Mouse (Mus musculus) lung, postnatal 4 days (tissue): ENCODE results near the gene Meis2.
A peak's percentile ranks its signal among the peaks of the same experiment; 100 is the strongest.

Source experiments
- DNase-seq, 2 experiments: peaks; one replicate each; pipeline ENCODE4 v3.0.0; 2021

Gene Meis2

DNA sequence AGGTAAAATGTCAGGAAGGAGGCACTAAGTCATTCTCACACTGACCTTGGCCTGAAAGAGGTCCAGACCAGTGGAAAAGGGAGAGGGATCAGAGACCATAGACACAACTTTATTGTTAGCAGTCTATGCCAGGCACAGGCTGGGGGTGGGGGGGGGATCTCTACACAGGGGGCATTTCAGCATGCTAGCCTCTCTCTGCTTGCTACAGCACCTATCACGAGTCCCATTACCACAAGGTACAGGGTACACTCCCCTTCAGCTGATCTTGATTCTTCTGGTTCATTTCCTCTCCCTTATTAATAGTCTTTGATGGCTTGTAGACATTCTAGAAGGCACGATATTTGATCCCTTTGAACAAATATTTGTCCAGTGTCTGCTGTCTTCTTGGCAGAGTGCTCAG, 174.9 kb downstream of the Meis2 start:
- DNase-seq, result no peak

DNA sequence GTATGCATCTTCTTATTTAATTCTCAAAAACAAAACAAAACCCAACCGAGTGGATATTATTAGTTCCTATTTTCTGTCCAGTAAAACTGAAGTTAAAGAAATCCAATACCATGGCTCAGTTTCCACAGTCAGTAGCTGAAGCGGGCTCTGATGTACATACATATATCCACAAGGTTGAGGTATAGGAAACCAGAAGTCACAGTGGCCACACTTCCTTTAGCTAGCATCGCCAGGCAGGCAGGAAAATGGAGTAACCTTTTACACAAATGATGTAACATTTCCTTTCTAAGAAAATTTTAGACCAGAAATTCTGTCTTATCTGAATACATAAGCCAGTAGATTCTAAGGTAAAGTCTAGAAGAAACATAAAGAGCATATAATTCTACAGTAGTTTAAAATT, 175.6 kb downstream of the Meis2 start:
- DNase-seq, result no peak

DNA sequence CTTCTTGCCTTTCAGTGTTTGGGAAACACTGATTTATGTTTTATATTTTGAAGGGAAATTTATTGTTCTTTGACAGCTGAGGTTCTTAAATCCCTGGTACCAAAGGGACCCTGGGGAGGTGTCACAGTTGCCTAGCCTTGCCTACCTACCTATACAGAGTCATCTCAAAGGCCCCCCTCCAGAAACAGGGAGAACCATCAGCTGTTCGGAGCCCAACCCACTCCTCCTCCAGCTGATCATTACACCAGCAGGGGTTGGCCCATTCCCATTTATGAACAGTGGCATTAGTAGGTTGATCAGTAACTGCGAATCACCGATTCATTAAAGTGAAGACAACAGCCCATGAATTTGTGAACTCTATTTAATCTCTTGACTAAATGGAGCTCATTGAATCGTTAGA, 176.4 kb downstream of the Meis2 start:
- no peak for DNase-seq

DNA sequence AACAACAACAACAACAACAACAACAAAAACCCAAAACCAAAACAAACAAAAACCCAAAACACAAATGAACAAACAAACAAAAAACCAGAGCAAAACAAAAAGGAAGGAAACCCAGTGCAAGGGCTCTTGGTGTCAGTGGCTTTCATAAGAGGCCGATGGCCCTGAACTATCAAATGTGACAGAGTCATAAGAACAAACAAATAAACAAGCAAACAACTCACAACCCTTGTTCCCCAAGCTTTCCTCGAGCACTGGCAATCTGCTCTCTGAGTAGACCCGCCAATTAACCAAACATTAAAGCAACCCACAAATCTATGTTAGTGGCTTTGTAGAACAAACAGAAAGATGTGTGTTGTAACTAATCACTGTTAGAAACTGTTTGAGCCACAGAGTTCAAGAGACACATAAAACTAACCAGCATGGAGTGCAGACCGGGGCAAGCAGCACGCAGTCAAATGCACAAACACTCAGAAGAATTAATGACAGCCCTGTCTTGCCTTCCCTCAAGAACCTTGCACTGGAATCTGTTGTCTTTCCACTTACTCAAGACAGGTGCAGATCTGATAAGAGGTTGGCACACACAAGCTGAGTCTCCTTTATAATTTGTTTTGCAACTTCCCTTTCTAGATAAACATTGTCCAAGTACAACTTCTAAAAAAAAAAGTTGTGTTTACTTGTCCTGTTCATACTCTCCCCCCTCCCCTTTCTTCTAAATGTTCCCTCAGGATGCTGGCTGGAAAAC, 177.1 kb downstream of the Meis2 start:
- no peak for DNase-seq

DNA sequence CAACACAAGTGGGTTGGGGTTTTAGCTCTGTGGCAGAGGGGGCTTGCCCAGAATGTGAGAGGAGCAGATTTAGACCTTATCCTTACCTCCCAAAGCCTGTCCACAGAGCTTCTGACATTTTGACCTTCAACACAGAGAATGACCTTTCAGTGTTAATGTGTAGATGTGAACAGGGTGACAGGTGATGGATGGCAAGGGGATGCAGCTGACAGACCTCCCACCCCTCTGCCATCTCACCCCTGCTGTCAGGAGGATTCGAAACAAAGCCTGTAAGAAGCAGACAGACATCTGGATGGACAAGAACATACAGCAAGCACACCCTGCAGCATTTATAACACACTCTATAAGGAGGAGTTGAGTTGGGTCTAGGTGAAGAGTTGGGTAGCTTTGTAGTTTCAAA, 178.0 kb downstream of the Meis2 start:
- DNase-seq, result no peak

DNA sequence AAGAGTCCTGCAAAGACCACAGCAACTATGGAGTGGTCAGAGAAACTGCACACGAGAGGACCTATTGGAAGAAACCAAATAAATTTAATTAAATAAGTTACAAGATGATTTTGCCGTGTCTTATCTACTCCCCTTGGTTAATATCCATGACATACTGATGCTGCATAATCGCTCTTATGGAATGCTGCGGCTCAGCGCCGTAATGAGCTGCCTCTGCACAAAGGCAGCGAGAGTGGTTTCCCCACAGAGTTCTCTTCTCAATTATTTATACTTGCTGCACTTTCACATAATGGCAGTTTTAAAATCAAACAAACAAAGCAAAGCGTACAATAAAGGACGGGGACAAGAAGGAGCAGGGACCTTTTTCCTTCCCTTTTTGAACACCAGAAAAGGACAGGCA, 181.5 kb downstream of the Meis2 start:
- DNase-seq, result no peak

DNA sequence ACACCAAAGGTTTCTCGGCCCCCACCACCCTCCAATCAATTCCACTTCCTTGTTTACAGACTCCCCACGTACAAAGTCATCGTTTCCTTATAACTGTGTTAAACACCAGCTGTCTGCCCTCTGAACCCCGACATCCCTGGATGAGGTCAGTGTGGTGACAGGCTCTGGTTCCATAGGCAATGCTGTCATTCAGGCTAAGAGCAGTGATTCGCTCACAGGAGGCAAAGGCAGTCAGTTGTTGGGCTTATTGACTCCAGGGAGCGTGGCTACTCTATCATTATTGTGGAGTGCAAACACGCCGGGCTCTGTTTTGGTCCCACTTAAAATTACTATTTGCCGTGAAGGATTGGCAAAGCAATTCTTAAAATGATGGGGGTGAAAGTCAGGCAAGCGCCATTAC, 182.1 kb downstream of the Meis2 start:
- no peak for DNase-seq

DNA sequence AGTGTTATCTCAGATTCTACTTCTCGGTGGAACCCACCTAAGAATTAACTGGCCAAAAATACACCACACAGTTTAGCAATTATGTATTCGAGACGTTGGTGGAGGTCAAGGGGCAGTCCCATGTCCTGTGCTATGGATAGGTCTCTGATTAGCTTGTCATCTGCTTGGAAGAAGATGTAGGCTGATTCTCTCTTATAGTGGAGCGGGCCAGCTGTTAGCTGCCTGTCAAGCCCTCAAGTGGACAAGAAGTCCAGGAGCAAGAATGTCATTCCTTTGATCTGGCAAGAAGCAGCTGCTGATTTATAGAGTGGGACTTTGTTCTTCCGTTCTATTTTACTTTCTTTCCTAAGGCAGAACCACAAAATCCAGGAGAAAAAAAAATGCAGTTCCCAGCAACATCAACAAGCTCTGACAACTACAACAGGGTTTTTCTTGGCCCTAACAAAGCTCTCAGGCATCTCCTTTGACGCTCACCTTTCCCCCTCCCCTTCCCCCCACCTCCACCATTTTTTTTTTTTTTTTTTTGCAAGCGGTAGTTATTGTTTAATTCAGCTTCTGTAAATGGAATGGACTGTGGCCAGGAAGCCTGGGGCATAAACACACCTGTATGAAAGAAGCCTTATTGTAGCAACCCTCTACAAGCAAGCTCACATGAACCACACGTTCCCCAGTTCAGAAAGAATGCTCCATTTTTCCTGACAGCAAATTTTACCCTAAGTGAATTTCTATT, 189.7 kb downstream of the Meis2 start:
- DNase-seq, result no peak

DNA sequence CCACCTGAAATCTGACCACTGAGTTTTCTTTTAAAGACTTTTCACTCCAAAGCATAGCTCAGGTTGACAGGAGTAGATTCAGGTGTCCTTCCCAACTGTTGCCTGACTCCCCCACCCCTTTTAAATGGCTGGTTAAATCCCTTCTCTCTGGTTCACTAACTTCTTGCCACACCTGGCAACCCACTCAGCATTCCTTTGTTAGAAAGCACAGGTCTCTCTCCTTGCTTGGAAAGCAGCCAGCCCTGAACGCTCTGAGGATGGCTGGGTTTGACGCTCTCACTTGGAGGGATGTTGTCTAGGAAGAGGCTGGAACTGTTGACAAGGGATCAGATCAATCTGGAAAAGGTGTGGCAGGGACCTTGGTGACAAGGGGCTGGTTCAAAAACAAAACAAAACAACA, 192.8 kb downstream of the Meis2 start:
- DNase-seq, result no peak

DNA sequence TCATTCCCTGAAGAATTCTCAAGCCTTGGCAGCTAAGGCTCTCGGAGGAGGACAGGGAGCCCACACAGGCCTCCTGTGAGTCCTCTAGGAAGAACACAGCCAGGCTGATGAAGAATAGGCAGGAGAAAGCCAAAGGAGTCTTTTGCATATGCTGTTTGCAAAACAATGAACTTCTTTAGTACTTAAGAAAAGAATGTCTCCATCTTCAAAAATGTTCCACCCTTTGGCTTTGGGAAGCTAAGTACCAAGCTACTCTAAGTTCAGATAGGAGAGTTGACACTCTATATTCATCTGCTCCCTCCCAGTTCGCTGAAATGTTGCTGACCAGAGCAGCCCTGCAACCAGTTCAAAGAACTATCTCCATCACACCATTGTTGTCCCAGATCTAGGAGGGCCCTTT, 195.7 kb downstream of the Meis2 start:
- DNase-seq, result no peak

DNA sequence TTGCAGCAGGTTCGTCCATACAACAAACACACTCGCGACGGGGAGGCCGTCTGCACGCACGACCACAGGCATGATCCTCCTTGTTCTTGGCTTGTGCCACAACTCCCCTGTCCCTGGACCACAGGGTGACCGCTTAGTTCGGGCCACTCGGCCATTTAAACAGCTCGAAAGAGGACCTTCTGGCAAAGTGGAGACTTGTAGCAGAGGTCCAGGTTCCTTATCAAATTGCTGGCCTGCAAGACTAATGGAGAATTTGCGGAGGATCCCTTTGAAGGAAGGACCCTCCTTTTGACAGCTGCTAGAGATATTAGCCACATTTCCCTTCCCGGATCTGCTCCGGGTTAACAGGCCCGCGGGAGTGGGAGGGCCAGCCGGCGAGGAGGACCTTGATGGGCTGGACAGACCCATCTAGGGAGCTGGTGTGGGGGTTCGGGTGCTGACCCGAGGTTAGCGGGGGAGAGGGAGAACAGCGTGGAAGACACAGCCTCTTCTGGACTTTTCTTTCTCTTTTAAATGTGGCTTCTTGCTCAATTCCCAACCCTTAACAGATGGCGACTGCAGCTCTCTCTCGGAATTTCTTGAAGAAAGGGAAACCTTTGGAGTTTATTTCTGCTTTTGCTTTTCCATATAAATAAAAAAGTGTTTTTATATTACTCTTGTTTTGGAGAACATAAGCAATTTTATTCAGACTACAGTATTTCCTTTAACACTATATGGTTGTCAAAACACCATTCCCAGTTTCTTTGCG, 204.9 kb downstream of the Meis2 start:
- DNase-seq, result peak in 1 of 2 experiments; percentile 54

DNA sequence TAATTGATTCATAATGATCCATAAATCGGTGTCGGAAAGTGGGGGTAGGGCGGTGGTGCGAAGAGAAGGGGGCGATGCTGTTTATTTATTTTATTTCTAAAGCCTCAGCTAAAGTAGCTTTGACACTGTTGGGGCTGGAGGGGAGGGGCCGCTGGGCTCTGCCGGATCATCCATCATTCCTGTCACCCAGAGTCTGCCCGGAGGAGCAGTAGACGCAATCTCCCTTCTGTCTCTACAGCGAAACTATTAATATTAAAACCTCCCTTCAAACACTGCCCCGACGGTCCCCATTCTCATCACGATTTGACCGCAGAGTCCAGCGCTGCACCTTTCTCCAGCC, 205.5 kb downstream of the Meis2 start:
- DNase-seq, result peak in 1 of 2 experiments; percentile 36

DNA sequence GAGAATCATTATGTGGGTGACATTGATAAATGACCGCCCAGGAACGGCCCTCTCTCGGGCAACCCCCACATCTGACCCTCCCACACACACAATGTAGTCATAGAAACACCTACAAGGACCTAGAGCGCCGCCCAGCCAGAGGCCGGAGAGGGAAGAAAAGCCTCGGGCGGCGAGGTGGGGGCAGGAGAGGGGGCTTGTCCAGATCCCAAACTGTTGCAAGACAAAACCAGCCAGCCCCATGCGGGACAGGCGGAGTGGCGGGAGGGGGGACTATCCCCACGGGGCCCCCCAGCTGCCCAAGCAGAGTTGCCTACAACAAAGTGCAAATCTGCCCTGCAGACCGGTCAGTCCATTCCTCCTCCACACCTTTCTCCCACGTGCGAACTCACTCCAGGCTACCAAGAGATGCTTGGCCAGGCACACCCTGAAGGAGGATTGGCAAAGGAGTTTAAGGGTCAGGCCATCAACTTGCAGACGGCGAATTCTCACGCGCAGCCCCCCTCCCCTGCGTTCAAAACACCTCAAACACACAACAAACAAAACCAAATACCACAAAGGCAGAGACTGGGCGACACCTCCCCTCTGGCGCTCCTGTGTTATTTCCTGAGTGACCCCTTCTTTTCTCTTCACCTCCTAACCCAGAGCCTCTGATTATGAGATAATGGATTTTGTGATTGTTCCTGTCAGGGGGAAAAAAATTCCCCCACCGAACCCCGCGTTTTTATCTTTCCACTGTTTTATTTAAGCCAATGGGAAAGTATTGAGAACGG, 206.1 kb downstream of the Meis2 start:
- DNase-seq, result peak in 1 of 2 experiments; percentile 25

DNA sequence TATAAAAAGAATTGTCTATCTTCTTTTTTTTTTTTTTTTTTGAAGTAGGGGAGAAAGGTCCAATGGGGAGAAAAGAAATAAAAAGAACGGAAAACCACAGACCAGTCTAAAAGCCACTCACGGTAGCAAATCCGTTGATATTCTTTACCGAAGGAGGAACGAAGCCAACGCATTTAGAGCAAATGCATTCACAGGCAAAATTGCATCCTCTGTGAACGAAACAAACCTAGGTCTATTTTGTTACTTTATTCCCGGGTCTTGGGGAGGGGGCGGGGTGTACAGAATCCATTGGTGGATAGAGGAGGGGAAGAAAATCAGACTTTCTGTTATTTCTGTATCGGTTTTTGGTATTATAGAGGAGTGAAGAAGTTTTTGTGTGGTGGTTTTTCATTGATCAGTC, 206.7 kb downstream of the Meis2 start:
- DNase-seq, result no peak

DNA sequence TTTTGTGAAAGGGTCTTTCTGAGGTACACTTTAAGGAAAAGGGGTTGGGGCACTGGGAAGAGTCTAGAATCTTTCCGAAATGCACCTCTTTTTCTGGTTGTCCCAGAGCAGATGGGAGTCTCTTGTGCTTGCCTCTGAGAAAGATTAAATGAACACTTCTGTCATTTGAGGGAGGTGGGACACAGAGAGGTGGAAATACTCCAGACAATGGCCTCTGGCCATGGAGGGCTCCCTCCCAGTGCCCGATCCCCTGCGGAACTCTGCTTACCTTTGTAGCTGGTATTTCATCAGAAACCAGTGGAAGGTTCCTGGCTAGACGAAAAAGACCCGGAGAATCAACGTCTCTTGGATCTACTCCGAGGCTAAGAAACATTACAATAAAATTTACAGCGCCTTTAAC, 207.4 kb downstream of the Meis2 start:
- DNase-seq, result no peak

DNA sequence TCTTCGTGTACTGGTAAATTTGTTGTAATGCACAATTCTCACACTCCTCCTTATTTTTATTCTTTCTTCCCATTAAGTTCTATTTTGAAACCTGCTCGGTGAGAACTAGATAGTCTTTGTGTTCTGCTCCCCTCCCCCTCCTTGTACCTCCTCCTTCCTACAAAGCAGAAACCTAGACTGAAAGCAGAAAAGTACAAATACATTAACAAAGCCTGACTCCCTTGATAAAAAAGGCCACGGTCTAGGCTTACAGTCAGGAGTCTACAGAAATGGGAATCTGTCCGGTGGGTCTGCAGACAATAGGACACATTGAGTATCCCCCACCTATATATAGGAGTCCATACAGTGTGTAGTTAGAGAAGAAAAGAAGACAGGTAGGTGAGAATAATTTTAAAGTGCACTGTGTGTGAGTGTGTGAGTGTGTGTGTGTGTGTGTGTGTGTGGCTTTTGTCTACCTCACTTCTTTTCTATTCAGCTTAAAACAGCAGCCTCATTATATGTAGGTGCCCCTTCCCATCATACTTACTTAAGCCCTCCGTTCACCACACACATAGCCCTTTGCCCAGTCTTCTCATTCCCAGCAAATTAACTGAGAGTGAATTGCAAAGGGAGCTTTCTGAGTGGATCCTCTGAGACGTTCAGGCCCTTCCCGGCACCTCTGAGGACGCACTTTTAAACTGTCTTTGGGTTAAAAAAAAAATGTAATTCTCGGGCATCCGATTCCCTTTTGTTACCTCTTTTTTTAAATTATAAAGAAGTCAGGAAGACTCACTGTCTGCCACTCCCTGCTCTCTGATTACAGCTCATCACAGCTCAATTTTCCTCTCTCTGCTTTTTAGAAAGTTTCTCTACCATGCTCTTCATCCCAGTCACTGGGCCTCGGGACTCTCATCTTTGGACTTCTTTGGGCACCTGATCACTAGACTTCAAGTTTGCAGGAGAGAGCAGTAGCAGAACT, 208.2 kb downstream of the Meis2 start:
- no peak for DNase-seq

DNA sequence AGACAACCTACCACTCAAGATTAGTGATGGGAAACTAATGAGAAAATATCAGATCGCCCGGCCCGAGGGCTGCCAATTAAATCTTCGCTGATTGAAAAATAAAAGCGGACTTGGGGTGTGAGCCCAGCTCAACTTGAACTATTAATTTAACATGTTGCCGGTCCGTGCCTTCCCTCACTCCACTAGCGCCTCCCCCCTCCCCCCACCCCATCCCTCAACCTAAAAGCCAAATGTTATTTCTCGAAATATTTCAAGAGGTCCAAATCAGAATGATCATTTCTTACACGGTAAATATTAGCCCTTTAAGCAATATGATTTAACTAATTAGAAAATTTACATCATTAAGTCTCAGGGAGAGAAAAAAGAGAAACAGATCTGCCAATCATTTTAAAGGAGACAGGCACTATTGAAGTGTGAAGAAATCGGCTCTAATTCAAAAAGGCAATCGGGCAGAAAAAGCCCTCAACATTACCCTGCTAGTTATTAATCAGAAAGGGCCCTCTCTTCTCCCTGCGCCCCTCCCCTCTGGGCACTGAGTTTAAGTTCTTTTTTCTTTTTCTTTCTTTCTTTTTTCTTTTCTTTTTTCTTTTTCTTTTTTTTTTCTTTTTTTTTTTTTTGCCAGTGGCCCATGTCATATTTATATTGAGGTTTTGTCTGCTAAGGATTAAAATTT, 209.1 kb downstream of the Meis2 start:
- DNase-seq, result no peak

DNA sequence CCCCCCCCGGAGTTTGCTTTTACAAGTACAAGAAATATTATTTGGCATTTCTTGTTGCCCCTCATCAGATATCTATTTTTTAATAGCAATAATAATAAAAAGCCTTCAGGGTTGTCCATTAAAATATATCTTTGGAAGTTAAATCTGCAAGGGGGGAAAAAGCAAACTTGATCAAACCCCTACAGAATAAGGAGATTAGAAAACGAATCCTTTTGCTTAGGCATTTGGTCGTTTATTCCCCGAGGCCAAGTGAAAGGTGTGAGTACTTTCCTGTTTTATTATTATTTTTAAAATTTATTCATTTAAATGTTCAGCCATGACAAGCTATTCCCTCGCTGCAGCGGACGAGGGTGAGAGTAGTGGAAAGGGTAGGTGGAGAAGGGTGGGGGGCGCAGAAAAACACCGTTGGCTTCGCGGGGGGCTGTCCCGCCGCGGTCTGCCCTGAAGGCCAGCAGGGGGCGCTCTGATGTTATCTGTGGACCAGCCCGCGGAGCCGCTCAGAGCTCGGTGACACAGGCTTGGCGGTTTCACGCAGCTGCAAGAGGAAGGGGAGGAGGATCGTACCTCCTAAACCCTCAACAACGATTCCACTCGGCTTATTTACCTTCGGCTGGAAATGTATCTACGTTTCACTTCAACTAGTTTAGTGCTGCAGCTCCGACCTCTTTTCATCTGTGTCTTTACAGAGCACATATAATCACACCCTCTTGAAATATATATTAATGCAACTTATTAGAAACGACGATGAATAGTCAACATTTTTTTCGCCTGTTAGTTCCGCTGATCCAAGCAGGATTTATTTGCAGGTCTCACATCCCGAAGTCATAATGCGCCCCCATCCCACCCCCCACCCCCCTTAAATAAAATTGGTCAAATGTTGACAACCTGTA, 209.9 kb downstream of the Meis2 start:
- DNase-seq, result peak; percentile 83

DNA sequence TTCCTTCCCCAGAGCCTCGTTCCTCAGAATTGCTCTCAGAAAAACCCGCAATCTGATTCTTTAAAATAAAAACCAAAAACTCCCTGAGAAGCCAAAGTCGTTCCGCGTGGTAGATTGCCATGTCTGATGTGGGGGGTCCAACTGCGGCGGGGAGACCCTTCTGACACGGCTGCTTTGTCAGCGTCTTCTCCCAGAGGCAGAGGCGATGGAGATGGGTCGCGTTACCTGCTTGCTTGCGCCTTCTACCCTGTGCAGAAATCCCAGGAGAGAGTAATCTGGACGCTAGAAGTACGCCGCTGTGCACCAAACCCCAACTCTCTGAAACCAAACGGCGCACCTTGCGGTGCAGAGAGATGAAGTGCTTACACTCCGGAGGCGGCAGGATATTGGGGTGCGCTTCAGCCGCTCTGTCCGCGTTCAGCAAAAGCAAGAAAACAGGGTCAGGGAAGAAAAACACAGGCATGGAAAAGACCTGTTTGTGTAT, 210.8 kb downstream of the Meis2 start:
- peak in 1 of 2 experiments; percentile 5 for DNase-seq
